Mouse (Mus musculus) left cerebral cortex, adult 18-20 months (tissue): ENCODE results near the gene Hapln2. TPM values are rescaled to one million over a fixed set of nuclear protein-coding genes. Genes with fewer than 3 reads are reported as not detected.

Source experiments
- DNase-seq, 2 experiments: peaks; one replicate each; pipeline ENCODE4 v3.0.0; 2021 to 2022; ENCODE audit warnings: low spot score in 2 of 2, mixed read lengths in 1 of 2
- long read RNA-seq, 2 experiments: library from polyadenylated mRNA; stranded (forward); transcript quantifications; one replicate each; pipeline ENCODE4 v2.0.0; 2021
- total RNA-seq, 2 experiments: library from RNA; stranded (reverse); gene quantifications; 2 replicates each; pipeline ENCODE4 v1.2.3; 2021

The Hapln2 gene
- total RNA-seq: 10 to 100 TPM; 22.6 to 24.1 TPM
- long read RNA-seq, experiment 1, transcript Hapln2-203 (6 exons, 2,338 nt): minor isoform, 7 of 40 reads
- long read RNA-seq, experiment 1, transcript Hapln2-201 (7 exons, 1,711 nt): major isoform, 10 of 40 reads
- long read RNA-seq, experiment 1, partial matches to known transcripts: 9 of 40 reads
- long read RNA-seq, experiment 1, other reads (novel, unspliced or antisense): 14 of 40 reads
- long read RNA-seq, experiment 2, transcript Hapln2-201 (7 exons, 1,711 nt): major isoform, 11 of 28 reads
- long read RNA-seq, experiment 2, transcript Hapln2-203 (6 exons, 2,338 nt): minor isoform, 10 of 28 reads
- long read RNA-seq, experiment 2, partial matches to known transcripts: 0 of 28 reads
- long read RNA-seq, experiment 2, other reads (novel, unspliced or antisense): 6 of 28 reads

DNA sequence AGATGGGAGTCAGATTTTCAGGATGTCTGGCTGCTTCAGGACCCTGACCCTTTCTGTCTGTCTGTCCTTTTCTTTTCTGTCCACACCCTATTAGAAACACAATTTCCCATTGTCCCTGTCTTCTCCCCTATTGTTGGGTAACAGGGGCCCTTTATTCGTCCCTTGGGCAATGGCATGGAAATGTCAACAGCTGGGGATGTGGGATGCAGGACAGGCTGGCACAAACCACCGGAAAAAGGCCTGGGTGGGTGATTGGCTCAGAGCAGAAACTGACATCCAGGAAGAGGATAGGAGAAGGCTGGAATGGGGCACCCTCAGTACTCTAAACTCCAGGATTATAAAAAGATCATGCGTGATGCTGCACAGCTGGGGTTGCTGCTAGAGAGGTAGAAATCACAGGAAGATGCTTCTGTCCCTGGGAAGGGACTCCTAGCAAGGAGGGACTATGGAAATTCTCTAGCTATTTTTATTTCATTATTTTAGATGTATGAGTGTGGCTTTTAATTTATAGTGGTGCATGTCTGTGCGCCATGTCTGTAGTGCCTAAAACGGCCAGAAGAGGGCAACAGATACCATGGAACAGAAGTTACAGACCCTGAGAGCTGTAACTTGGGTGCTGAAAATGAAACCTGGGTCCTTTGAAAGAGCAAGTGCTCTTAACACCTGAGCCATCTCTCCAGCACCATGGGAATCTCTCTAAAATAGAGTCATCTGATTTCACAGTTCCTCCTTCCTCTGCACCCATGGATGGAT is at the start of gene Hapln2:
Gene Hapln2 (minus strand): TSS at position 150 of the 753 bp plus-strand sequence.
- DNase-seq: peak in 1 of 2 experiments; percentile 12

DNA sequence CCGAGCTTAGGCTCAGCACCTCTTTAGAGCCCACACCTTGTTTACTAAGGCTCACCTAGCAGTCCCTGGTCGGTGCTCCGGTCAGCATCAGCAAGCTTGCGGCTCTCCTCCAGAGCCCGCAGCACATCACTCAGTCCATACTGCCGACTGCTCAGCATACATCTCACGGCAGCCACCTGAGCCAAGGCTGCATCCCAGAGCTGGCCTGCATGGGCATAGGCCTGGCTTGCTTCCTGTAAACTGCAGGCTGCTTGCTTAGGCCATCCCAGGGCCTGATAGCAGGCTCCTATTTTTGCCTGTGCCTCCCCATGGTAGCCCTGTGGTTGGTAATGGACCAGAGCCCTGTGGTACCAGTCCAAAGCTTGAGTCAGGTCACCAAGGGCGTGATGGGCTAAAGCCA is 47.4 kb upstream of the Hapln2 start:
- no peak for DNase-seq

DNA sequence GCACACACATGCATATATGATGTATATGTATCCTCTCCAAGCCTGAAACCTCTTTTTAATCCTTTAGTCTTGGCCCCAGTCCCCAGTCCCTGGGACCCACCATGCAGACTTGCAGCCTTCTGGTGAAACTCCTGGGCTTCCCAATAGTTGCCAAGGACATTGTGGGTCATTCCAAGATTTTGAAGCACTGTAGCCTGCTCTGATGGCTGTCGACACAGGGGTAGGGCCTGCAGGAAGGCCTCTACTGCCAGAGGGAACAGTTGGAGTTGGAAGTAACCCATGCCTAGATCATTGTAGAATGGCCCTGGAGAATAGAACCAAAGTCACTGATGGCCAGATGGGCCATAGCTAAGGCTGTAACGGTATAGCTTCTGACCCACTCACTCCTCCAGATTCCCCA is 47.0 kb upstream of the Hapln2 start:
- no peak for DNase-seq

DNA sequence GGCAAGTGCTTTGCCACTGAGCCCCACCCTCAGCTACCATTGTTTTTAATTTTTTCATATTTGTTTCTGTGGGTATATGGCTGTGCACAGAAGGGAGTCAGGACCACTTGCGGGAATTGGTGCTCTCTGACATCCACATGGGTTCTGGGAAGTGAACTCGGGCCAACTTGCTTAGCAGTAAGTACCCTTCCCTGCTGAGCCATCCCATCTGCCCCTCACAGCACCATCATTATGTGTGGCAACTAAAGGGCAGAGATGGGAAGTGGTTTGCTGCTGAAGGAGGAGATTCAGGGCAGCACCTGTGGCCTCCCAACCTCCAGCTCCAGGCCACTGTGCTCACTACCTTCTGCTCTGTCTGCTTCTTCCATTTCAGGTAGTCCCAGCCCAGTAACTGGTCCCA is 46.2 kb upstream of the Hapln2 start:
- no peak for DNase-seq

DNA sequence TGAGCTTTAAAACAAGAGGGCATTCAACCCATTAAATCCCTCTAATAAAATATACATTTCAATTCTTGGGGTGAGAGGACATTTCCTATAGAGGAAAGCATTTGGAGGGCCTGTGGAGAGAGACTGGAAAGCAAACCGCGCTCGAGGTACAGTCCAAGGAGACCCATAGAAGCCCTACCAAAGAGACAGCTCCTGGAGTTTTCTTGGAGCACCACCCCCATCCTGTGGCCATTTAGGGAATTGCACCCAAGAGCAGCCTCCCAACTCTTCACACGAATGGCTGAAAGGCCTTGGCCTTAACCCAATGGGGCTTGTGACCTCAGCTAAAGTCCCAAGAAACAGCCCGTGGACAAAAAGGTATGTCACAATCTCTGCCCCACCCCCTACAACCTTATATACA is 44.4 kb upstream of the Hapln2 start:
- peak; percentile 86 to 92 for DNase-seq

DNA sequence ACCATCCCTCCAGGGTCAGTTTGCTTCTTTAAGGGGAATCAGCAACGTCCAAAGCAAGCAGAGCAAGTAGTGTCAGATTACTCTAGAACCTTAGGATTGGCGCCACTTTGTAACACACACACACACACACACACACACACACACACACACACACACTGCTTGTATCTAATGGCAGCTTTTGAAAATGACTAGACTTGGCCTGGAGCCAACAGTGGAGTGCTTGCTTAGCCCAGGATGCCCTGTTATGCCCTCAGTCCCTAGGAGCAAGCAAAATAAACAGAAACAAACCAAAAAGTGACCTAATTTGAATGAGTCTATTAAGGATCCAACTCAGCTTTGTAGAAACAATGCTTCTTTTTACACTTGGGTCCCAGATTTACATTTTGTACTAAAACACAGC is 41.0 kb upstream of the Hapln2 start:
- DNase-seq: no peak

DNA sequence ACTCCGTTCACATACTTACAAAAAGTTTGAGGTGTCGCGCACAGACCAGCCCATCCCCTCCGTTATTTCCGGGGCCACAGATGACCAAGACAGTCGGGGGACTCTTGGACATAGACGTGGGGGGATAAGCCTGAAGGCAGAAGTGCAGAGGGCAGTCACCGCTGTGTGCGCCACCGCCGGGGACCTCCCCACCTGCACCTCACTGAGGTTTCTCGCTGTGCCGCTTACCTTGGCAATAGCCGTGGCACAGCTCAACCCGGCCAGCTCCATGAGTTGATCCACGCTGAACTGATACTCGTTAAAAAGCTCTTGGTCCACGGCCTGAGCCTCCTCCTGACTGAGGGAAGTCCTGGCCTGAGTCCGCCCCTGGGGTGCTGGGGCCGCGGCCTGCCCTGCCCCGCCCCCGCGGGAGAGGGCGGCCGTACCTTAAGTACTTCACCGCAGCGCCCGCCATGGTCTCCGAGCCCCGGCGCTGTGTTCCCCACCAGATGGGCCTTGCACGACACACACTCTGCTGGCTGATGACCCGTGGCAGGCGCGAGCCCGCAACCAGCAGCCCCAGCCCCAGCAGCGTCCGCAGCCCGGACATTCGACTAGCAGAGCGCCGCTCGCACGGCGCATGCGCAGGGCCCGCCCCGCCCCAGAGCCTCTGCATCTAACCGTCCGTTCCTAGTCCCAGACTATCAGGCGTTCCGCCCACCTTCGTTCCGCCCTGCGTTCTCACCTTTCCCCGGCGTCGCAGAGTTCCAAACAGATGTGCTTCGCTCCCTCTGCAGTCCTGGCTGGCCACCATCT is 30.7 kb upstream of the Hapln2 start, which contains the start of gene Naxe:
Gene Naxe (minus strand): TSS at position 594 of the 795 bp plus-strand sequence.
- peak; percentile 80 to 83 for DNase-seq

DNA sequence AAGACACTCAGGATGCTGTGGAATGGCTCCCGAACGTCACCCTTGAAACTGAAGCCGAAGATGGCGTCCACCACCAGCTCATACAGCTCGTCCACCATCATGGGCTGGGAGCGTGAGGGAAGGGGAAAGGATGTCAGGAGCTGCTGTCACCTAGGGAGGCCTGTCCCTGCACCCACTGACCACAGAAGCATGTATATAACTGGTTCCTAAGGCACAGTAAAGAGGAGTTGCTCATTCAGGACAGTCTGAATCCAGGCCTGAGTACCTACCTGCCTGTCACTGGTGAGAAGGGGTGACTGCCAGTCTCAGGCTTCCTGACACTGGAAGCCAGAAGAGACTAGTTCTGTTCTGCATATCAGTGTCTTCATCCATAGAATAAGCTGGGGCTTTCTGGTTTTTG is 29.6 kb upstream of the Hapln2 start:
- DNase-seq: no peak

DNA sequence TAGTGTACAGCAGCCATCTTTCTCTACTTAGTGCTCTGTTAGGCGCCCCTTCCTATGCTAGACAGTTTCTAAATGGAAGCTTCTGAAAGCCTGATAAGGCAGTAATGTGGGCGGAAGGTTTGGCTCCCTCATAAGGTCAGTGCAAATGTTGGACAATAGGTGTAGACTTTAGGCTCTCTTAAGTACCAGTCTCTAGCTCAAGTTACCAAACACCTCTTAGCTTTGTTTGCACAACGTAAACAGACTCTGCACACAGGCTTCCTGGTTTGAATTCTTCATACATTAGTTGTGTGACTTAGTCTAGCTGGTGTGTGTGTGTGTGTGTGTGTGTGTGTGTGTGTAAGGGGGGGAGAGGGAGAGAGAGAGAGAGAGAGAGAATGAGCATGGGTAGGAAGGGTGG is 22.1 kb upstream of the Hapln2 start:
- DNase-seq: no peak

DNA sequence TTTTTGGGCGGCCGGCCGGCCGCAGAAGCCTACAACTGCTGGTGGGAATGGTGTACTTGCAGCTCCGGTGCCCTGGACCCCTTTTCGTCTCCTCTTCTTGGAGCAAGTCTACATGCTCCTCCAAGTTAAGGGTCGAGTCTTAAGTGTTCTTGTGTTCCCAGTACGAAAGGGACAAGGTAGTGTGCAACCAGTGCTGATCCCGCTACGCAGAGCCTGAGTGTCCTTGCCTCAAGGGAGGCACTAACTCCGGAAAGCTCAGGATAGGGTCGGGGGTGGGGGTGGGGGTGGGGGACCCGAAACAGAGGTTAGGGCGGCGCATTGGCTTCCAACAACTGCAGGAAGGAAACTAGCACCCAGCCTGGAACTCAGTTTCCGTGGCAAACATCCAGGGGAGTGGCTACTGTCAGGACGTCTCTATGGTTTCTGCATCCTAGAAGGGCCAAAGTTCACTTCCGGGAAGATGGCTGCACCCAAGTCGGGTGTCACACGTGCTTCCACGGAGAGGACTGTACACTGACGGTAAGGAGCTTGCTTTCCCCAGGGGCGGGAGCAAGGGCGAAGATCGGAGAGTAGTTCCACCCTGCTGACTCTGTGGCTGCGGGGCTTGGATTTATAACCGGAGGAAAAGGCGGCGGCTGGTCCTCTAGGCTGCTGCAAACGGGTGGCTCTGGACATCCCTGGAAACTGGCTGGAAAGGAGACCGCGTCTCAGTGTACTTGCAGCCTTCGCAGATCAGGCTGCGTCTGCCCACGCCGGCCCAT is 15.5 kb upstream of the Hapln2 start, which contains the start of gene Gpatch4:
Gene Gpatch4 (plus strand): TSS at position 448 of the 761 bp plus-strand sequence.
- peak; percentile 87 to 88 for DNase-seq

DNA sequence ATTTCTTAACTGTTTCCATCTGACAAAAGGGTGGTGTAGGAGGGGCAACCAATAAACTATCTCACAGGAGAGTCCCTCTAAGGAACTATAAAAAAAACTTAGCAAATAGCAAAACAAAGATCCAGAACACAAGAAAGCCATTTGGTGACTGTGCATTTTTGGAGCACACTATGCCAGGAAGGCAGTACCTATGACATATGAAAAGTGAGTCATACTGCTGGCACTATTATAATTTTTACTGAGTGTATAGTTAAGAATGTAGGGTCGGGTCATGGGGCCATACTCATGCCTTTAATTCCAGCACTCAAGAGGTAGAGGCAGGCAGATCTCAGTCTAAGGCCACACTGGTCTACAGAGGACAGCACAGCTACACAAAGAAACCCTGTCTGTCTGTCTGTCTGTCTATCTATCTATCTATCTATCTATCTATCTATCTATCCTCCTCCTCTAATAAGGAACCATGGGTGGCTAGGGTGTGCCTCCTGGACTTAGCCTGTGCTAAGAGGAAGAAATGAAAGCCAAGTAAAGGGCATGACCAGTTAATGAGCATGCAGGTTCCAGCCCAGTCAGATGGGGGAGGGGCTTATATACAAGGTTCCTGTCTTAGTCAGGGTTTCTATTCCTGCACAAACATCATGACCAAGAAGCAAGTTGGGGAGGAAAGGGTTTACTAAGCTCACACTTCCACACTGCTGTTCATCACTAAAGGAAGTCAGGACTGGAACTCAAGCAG is 8.3 kb upstream of the Hapln2 start:
- DNase-seq: no peak

DNA sequence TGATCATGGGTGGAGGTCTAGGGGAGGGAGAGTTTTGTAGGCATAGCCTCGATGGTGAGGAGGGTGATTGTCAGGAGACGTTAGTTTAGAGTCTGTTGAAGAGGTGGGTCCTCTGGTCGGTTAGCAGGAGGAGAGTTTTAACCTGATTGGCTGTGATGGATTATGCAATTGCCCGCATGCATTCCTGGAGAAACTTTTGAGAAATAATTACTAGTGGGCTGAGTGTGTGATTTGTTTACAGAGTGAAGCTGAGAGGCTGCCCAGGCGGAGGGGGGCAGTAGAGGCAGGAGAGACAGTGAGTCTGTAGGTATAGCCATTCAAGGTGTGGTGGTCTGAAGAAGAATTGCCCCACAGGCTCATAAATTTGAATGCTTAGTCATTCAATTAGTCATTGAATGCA is 6.1 kb upstream of the Hapln2 start:
- DNase-seq: no peak

DNA sequence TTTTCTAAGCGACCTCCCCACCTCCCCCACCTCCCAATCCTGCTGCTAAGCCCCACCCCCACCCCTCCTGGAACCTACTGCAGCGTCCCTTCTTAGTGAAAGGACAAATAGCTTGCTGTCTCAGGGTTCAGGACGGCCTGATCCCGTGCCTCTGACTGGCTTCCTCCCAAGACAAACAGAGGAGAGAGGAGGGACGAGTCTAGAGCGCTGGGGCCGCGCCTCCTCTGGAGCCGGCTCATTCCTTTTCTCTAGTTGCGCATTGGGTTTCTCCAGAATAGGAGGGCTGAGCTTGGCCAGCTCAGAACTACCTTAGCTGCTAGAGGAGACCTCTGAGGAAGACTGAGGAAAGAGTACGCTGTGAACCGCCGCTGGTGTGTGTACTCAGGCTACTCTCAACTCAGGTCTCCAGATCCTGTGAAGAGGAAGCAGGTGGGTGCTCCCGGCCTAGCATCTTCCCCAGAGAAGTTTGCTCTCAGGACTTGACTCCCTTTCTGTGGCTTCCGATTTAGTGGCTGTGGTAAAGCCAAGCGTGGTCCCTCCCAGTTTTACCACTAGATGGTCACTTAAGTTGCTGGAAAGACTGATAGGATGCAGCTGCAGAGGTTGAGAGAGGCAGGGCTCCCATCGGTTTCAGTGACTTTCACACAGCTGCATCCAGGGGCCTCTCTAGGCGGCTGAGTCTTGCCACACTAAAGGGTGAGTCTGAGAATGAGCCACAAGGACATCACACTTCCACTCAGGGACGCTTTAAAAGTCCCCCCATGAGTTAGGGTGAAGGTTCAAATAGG is 3.4 kb upstream of the Hapln2 start:
- DNase-seq: peak; percentile 53 to 55

DNA sequence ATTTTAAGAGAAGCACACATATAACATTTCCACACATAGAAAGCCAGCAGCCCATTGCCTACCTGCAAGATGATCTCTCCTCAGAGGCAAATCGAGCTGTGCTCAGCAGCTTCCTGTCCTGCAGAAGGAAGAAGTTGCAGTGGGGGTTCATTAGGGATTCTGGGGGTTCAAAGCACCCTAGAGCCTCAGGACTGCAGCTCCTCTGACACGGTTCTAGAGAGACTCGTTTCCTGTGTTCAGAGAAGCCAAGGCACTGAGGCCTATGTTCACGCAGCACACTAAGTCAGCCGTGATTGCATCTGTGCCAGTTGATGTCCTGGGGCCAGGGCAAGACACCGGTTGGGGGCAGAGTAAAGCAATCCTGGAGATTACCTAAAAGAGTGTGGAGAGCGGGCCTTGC is 560 bp downstream of the Hapln2 start:
- no peak for DNase-seq

DNA sequence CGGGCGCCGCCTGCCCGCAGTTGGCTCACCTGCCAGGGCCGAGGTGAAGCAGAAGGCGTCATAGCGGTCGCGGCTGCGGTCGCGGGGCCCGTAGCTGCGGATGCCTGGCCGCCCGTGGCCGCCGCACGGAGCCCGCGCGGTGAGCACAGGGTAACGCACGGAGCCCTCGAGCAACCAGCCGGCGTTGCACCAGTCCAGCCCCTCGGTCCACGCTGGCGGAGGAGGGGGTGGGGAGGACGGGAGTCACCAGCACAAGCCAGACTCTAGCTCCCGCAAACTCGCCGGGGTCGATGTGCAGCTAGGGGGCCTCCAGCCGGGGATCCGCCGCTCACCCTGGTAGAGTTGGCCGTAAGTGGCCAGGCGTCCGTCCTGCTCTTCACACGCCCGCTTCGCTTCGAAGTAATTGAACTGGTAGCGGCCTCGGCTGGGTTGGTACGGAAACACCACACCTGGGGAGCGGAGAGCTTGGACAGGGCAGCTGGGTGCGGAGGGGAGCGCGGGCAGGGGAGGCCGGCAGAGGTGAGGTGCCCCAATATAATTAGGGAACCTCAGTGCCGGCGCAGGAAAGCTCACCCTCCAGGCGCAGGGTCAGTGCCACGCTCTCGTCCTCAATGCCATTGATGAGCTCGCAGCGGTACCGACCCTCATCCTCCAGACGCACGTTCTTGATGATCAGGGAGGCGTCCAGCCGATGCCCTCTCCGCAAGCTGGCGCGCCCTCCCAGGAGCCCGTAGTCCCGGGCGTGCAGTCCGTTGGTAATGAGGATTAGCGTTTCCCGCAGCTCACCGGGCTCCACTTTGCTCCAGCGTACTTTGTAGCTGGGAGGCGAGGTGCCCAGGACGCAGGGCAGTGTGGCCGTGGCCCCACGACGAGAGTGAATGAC is 4.0 kb downstream of the Hapln2 start:
- DNase-seq: no peak

DNA sequence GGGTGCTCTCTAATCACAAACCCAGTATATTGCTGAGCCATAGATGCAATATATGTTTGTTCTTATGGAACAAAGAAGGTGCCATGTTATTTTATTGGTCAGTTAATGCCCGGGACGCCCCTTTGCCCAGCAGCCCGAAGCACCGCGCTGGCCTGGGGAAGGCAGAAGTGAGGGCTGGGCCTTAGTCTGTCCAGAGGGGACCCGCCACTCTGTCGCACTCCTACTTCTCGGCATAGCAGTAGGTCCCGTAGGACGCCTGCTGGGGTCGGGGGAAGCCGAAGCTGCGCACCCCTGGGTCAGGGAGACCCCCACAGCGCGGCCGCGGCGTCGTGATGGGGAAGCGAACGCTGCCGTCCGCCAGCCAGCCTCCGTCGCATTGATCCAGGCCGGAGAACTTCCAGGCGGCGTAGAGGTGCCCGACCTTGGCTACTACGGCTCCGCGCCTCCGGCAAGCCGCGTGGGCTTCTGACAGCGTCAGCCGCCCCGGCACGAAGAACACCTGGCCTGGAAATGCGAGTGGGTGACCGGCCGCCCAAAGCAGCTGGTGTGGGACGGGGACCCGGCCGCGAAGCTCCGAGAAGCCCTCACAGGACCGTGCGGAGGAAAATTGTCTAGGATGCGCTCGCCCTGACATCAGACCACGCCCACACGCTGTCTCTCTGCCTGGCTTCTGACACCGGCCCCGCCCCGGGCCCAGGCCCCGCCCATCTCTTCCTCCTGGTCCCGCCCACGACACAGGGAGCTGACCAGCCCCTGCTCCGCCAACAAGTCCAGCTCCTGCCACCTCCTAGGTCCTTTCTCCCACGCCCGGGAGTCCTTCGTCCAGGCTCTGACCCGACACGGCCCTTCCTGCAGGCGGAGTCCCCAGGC is 4.8 kb downstream of the Hapln2 start:
- DNase-seq: peak; percentile 79 to 81

DNA sequence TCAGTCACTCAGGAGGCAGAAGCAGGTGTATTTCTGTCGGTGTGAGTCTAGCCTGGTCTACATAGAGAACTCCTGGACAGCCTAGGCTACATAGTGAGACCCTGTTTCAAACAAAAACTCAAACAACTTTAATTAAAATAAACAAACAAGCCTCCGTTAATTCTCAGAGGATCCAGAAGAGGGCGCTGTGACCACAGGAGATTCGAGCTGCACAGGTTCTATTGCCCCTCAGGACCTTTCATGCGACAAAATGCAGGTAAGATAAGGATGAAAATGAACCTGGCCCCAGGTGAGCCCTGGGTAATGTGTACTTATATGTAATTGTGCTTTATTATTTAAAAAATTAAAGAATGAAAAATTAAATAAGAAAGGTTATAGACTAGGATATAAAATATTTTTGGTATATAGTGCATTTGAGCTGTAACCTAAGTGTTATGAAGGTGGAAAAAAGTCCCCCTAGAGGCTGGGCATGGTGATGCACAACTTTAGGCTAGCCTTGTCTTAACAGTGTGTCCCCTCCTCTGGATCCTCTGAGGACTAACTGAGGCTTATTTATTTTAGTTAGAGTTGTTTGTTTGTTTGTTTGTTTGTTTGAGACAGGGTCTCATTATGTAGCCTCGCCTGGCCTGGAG is 16.6 kb downstream of the Hapln2 start:
- DNase-seq: peak in 1 of 2 experiments; percentile 42
